Mouse (Mus musculus): Measurements from ENCODE around the gene Alkbh1.
A peak's percentile ranks its signal among the peaks of the same experiment; 100 is the strongest.

Gene Alkbh1

DNA sequence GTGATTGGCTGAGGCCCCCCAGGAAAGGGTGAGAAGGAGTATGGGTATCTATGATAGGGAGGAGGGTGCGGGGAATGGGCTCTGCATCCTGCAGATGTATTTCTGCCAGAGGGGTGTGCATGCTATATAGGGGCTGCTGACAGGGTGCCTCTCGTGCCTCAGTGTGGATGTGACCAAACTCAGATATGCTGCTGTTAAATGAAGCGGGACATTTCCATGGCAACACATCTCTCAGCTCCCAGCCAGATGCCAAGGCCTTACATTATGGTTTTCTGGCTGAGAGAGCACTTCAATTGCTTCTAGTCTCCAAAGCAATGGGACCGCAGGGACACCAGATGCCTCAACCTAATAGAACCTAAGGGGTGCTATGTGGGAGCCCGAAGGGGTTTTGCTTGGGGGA, 24.9 kb downstream of the Alkbh1 start:
- DNase-seq (ENCODE audit: low read depth) = no peak

GRCm38 (mm10) chr12:87416690-87417089, 27.1 kb downstream of the Alkbh1 start:
- DNase-seq (ENCODE audit: low read depth) = peak; percentile 69

GRCm38 (mm10) chr12:87415358-87415757, 28.5 kb downstream of the Alkbh1 start:
- DNase-seq (ENCODE audit: low read depth) = no peak

DNA sequence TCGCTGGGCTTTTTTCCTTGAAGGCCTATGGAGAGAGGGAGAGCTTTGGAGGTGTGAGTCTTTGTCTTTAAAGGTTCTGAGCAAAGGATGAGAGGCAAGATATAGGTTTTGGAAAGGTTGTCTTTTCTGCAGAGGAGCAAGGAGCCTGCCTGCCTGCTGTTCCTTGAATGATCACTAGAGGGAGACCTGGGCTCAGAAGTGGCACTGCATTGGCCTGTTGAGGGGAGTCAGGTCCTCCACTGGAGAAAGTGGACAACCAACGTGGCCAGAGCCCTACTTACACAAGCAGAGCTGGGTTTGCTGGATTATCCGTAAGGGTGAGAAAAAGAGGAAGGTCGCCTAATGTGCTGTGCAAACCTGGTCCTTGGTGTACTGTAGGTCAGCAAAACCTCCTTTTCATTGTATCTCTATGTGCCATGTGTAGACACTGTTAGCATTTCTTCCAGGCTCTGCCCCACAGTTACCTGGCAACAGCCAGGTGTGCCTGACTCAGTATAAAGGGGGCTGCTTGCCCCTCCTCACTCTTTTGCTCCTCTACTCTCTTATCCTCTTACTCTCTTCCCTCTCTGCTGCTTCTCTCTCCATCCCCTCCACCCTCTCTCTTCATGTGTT, 30.5 kb downstream of the Alkbh1 start:
- DNase-seq (ENCODE audit: low read depth) = peak; percentile 46

- DNase-seq (ENCODE audit: low read depth) = no peak
Observed at GRCm38 (mm10) chr12:87410999-87411398, 32.8 kb downstream of the Alkbh1 start.

DNA sequence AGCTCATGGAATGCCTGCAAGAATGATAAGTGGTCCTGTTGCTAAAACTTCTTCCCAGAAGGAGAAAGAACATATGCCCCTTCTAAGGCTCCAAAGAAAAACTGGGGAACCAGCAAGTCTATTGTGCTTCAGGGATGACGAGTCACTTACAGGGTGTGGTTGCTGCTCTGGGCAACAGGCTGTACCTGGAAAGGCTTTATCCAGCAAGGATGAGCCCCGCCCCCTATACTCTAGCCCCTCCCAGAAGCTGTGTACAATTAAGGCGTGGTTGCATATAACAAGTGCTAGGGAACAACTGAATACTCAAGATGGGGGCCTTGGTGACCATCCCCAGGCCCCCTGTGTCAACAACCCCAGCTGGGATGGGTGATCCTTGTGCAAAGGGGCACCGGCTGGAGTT, 34.7 kb downstream of the Alkbh1 start:
- no peak for DNase-seq (ENCODE audit: low read depth)

GRCm38 (mm10) chr12:87407869-87408605, 35.8 kb downstream of the Alkbh1 start:
- no peak for DNase-seq (ENCODE audit: low read depth)

- no peak for DNase-seq (ENCODE audit: low read depth)
Observed at GRCm38 (mm10) chr12:87405721-87406120, 38.1 kb downstream of the Alkbh1 start.

DNA sequence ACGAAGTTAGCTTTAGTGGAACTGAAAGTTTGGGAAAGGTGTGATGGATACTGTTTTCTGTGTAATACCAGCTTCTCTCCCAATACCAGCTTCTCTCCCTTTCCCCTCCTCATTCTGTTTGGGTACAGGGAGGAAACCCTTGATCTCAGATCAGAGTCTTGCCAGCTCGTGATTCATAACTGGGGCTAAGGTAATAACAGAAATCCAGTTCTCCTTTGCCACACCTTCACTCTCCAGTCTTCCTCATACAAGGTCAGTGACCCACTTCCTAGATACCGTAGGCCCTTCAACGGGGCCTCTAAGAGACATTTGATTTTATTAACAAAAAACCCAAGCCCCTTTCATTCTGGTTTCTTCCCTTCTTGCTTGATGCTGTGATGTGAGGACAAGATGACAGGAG, 38.7 kb downstream of the Alkbh1 start:
- no peak for DNase-seq (ENCODE audit: low read depth)

- no peak for DNase-seq (ENCODE audit: low read depth)
Observed at GRCm38 (mm10) chr12:87401883-87402282, 41.9 kb downstream of the Alkbh1 start.

- DNase-seq (ENCODE audit: low read depth) = no peak
Observed at GRCm38 (mm10) chr12:87399119-87399819, 44.5 kb downstream of the Alkbh1 start.

- no peak for DNase-seq (ENCODE audit: low read depth)
Observed at GRCm38 (mm10) chr12:87397811-87398417, 45.9 kb downstream of the Alkbh1 start.

- DNase-seq (ENCODE audit: low read depth) = no peak
Observed at GRCm38 (mm10) chr12:87397126-87397525, 46.7 kb downstream of the Alkbh1 start.

- no peak for DNase-seq (ENCODE audit: low read depth)
Observed at GRCm38 (mm10) chr12:87394316-87394715, 49.5 kb downstream of the Alkbh1 start.

- DNase-seq (ENCODE audit: low read depth) = no peak
Observed at GRCm38 (mm10) chr12:87393447-87394145, 50.2 kb downstream of the Alkbh1 start.

GRCm38 (mm10) chr12:87391355-87391754, 52.5 kb downstream of the Alkbh1 start:
- DNase-seq (ENCODE audit: low read depth) = no peak

- no peak for DNase-seq (ENCODE audit: low read depth)
Observed at GRCm38 (mm10) chr12:87389231-87389630, 54.6 kb downstream of the Alkbh1 start.

DNA sequence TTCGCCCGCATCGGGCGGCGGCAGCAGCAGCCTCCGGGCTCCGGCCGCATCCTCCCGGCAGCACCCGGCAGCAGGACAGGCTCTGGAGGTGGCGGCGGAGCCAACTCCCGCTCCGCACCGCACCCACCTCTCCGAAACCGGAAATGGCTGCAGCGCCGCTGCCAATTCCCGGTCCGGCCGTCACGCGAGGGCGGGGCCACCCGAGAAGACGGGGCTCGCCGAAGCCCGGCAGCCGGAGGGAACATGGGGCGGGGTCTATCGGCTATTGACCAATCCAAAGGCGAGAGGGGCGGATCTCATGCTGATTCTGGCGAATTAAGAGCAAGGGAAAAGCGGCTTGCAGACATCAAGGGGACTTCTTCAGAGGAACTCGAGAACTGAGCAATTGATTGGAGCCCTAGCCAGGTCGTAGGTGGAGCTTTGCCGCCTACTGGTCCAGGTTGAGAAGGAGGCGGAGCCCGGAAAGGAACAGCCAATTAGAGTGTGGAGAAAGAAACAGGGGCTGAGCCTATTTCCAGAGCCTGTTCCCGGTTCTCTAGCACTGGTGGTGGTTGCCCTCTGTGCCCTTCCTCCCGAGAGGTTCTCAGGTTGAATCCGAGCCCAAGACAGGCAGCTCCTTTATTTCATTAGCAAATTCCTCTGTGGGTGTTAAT, 55.6 kb downstream of the Alkbh1 start, which contains the start of gene Sptlc2:
Sptlc2 (minus strand) TSS at position 234 of the 653 bp plus-strand sequence.
- DNase-seq (ENCODE audit: low read depth) = peak; percentile 98

- no peak for DNase-seq (ENCODE audit: low read depth)
Observed at GRCm38 (mm10) chr12:87387171-87388121, 56.4 kb downstream of the Alkbh1 start.

GRCm38 (mm10) chr12:87385051-87385450, 58.8 kb downstream of the Alkbh1 start:
- no peak for DNase-seq (ENCODE audit: low read depth)
